Mouse (Mus musculus): ENCODE data around the gene Cnot8. TPM values are rescaled to one million over a fixed set of nuclear protein-coding genes. Genes with fewer than 3 reads are reported as not detected.
"Not testable (repeated sequence)": the region's sequence is repeated elsewhere in the genome, so short reads cannot be mapped to it uniquely, and the experiment has no call there.

Gene Cnot8
- polyA plus RNA-seq, 1 experiment from 2014 or later, result 114 TPM

DNA sequence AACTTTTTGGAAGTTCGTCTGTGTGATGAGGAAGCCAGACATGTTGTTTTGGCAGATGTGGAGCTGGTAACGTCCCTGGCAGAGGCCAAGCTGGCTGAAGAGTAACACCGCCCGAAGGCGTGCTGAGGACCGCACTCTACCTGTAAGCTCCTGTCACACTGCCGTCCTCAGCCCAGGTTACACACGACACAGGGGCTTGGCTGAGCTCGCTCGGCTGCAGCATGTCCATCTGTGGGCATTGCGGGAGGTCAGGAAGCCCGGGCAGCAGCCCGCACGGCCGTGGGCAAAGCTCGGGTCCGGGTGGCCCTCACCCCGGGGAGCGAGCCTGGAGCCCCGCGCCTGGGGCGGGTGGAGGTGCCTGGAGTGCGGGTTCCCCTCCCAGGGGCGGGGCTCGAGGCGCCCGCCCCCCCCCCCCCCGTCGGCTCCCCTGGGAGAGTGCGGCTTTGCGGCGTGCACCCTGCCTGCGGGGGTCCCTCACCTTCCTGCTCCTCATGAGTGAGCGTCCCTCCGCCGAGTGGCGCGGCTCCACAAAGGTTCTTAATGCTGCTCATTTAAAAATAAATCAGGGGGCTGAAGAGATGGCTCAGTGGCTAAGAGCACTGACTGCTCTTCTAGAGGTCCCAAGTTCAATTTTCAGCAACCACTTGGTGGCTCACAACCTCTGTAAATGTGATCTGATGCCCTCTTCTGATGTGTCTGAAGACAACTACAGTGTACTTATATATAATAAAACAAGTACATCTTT lies 6.2 kb upstream of the Cnot8 start:
- Histone ChIP-seq H3K9me3 (replicated peaks; ENCODE audit: control insufficient read depth, low read length) (no peaks in the 10 kb centered on the region), H3K27me3 (ENCODE audit: control insufficient read depth, insufficient read depth, low read length) (no peaks in the 10 kb centered on the region), H3K4me2 (ENCODE audit: low read depth, low read length) (peak overlapping the region; percentile 76), H3K4me1 (ENCODE audit: control insufficient read depth, insufficient read depth, low read length) (no peaks in the 10 kb centered on the region; the same call in 1 of the 2 replicates), H3K9ac (replicated peaks; ENCODE audit: low read length) (peak overlapping the region; percentile 47), H3K4me3 (ENCODE audit: low read depth, low read length) (peak overlapping the region; percentile 42), H3K27ac (replicated peaks; ENCODE audit: low read depth, low read length) (no peak overlapping the region), H3K36me3 (replicated peaks; ENCODE audit: control insufficient read depth, insufficient read depth, low read depth, low read length) (no peaks in the 10 kb centered on the region)
- no peak for DNase-seq (ENCODE audit: low spot score)
- ATAC-seq (replicated peaks; ENCODE audit: insufficient number of reproducible peaks, low FRiP score, low TSS enrichment, low read depth), result no peak; the same call in 1 of the 2 replicates
- 3% methylated on average over 27 of the region's 38 CpGs for WGBS

DNA sequence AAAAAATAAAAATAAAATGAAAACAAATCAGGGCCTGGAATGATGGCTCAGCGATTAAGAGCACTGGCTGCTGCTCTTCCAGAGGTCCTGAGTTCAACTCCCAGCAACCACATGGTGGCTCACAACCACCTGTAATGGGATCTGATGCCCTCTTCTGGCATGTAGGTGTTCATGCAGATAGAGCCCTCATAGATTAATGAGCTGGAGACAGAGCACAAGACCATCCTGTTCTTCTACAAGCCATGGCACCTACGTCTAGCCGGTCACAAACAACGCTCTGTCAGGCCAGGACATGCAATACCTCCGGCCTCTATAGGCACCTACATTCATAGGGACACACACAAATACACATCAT lies 5.6 kb upstream of the Cnot8 start:
- H3K36me3 ChIP-seq (replicated peaks; ENCODE audit: control insufficient read depth, insufficient read depth, low read depth, low read length); H3K27ac ChIP-seq (replicated peaks; ENCODE audit: low read depth, low read length); DNase-seq (ENCODE audit: low spot score); H3K4me3 ChIP-seq (ENCODE audit: low read depth, low read length); ATAC-seq (replicated peaks; ENCODE audit: insufficient number of reproducible peaks, low FRiP score, low TSS enrichment, low read depth); H3K4me2 ChIP-seq (ENCODE audit: low read depth, low read length); H3K4me1 ChIP-seq (ENCODE audit: control insufficient read depth, insufficient read depth, low read length); H3K9me3 ChIP-seq (replicated peaks; ENCODE audit: control insufficient read depth, low read length); H3K9ac ChIP-seq (replicated peaks; ENCODE audit: low read length); H3K27me3 ChIP-seq (ENCODE audit: control insufficient read depth, insufficient read depth, low read length): not testable (repeated sequence)
- 59% methylated on average over 5 of the region's 5 CpGs for WGBS

DNA sequence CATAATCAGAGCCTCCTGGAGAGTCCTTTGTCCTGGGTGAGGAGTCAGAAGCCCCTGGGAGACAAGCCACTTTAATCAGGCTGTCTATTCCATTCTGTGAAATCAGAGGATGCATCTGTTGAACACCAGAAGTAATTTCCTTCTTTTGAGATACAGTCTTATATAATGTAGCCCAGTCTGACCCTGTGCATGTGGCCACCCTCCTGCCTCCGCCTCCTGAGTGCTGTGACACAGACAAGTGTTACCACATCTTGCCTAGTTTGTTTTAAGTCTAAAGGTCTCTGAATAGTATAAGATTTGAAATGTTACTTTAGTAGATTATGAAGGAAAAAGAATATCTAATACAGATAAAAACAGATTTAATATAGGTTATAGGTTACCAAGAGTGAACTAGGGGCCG lies 3.9 kb upstream of the Cnot8 start:
- Histone ChIP-seq H3K4me2 (ENCODE audit: low read depth, low read length) (no peak overlapping the region), H3K9me3 (replicated peaks; ENCODE audit: control insufficient read depth, low read length) (no peaks in the 10 kb centered on the region), H3K9ac (replicated peaks; ENCODE audit: low read length) (no peak overlapping the region), H3K36me3 (replicated peaks; ENCODE audit: control insufficient read depth, insufficient read depth, low read depth, low read length) (no peaks in the 10 kb centered on the region), H3K27me3 (ENCODE audit: control insufficient read depth, insufficient read depth, low read length) (no peaks in the 10 kb centered on the region), H3K27ac (replicated peaks; ENCODE audit: low read depth, low read length) (no peak overlapping the region), H3K4me3 (ENCODE audit: low read depth, low read length) (no peak overlapping the region), H3K4me1 (ENCODE audit: control insufficient read depth, insufficient read depth, low read length) (peaks cover 3% of the 10 kb centered on the region; the same call in 1 of the 2 replicates)
- ATAC-seq (replicated peaks; ENCODE audit: insufficient number of reproducible peaks, low FRiP score, low TSS enrichment, low read depth), result no peak
- 90% methylated on average over 2 of the region's 2 CpGs for WGBS
- no peak for DNase-seq (ENCODE audit: low spot score)

DNA sequence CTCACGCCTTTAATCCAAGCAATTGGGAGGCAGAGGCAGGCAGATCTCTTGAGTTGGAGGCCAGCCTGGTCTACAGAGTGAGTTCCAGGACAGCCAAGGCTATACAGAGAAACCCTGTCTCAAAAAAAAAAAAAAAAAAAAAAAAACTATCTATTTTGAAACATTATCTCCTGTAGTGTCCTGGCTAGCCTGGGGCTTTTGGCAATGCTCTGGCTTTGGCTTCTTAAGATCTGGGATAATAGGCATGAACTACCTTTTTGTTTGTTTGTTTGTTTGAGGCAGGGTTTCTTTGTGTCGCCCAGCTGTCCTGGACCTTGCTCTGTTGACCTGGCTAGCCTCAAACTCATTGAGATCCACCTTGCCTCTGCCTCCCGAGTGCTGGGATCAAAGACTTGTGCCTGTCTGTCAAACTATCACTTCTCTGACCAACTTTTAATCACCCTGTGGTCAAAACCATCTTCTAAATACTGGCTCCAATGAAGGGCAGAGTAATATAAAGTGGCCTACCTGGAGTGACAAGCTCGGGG lies 2.7 kb upstream of the Cnot8 start:
- no peak overlapping the region for H3K27ac ChIP-seq (replicated peaks; ENCODE audit: low read depth, low read length)
- 78% methylated on average over 4 of the region's 4 CpGs for WGBS
- DNase-seq (ENCODE audit: low spot score), result no peak
- H3K36me3 ChIP-seq (replicated peaks; ENCODE audit: control insufficient read depth, insufficient read depth, low read depth, low read length), result no peaks in the 10 kb centered on the region
- no peaks in the 10 kb centered on the region for H3K27me3 ChIP-seq (ENCODE audit: control insufficient read depth, insufficient read depth, low read length)
- peaks cover 3% of the 10 kb centered on the region; the same call in 1 of the 2 replicates for H3K4me1 ChIP-seq (ENCODE audit: control insufficient read depth, insufficient read depth, low read length)
- H3K9me3 ChIP-seq (replicated peaks; ENCODE audit: control insufficient read depth, low read length), result no peaks in the 10 kb centered on the region
- no peak for ATAC-seq (replicated peaks; ENCODE audit: insufficient number of reproducible peaks, low FRiP score, low TSS enrichment, low read depth)
- H3K4me3 ChIP-seq (ENCODE audit: low read depth, low read length), result no peak overlapping the region
- H3K9ac ChIP-seq (replicated peaks; ENCODE audit: low read length), result no peak overlapping the region
- H3K4me2 ChIP-seq (ENCODE audit: low read depth, low read length), result no peak overlapping the region

DNA sequence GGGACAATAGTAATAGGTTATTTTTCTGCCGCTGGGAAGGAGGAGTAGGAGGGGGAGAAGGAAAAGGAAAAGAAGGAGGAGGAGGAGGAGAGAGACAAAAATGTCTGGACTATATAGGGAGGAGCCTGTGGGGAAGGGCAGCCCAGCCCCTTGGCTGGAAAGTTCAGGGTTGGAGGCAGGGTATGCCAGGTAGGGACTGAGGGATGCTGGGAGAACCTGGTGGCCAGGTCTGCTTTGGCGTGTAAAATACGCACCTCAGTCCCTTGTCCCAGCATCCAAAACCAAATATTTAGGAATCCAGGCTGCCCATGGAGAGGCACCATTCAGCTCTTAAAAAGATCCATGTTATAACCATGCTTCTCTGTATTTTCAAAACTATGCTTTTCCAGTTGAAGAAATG lies 1.8 kb upstream of the Cnot8 start:
- Histone ChIP-seq H3K4me2 (ENCODE audit: low read depth, low read length) (no peak overlapping the region), H3K27ac (replicated peaks; ENCODE audit: low read depth, low read length) (no peak overlapping the region), H3K9me3 (replicated peaks; ENCODE audit: control insufficient read depth, low read length) (no peaks in the 10 kb centered on the region), H3K9ac (replicated peaks; ENCODE audit: low read length) (no peak overlapping the region), H3K27me3 (ENCODE audit: control insufficient read depth, insufficient read depth, low read length) (no peaks in the 10 kb centered on the region), H3K36me3 (replicated peaks; ENCODE audit: control insufficient read depth, insufficient read depth, low read depth, low read length) (no peaks in the 10 kb centered on the region), H3K4me3 (ENCODE audit: low read depth, low read length) (no peak overlapping the region), H3K4me1 (ENCODE audit: control insufficient read depth, insufficient read depth, low read length) (peaks cover 3% of the 10 kb centered on the region; the same call in 1 of the 2 replicates)
- no peak for ATAC-seq (replicated peaks; ENCODE audit: insufficient number of reproducible peaks, low FRiP score, low TSS enrichment, low read depth)
- WGBS, result 80% methylated on average over 3 of the region's 3 CpGs
- no peak for DNase-seq (ENCODE audit: low spot score)

DNA sequence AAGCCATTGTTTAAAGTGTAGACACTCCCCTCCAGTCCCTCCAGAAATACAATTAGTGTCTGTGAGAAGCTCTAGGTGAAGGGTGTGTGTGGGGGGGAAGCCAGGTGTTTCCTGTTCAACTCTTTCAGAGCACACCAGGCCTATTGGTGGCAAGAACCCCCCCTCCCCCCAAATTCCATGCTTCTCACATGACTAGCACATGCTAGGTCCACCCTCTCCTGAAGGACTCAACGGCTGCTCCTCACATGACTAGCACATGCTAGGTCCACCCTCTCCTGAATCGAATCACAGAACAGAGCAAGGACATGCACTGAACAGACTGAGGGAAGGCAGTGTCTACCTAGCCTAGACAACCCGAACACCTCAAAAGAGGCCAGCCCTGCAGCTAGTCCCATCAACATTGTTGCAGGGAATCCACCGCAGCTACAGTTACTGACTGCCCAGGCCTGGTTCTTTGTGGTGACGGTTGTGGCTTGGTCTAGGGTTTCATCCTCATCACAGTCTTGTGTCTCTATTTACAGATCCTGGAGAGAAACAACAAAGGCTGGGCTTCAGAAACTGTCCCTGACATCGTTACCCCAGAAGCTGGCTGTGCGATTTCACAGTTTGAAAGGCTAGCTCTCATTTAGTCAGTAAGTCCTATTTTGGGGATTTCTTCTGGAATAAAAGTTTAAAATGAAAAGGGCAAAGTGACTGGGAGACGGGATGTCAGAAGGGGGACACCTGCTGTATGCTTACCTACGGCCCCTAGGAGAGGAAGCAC lies 1.2 kb upstream of the Cnot8 start:
- Histone ChIP-seq H3K9me3 (replicated peaks; ENCODE audit: control insufficient read depth, low read length) (no peaks in the 10 kb centered on the region), H3K4me3 (ENCODE audit: low read depth, low read length) (peak overlapping the region; percentile 63)

DNA sequence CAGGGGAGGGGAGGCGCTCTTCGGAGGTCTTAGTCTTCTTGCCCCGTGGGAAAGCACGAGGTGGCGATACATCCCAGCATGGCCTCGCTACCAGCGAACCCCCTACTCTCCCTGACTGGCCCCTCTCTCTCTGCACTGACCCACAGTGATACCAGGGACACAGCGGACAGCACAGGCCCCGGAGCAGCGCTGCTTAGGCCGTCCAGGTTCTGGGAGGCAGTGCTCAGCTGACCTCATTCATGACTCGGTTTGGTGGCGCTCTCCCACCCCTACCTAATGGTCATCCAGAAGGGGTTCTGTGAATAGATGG lies 654 bp upstream of the Cnot8 start:
- H3K4me2 ChIP-seq (ENCODE audit: low read depth, low read length), result peak overlapping the region; percentile 50
- ATAC-seq (replicated peaks; ENCODE audit: insufficient number of reproducible peaks, low FRiP score, low TSS enrichment, low read depth) (peak; percentile 69), DNase-seq (ENCODE audit: low spot score) (no peak)
- H3K27ac ChIP-seq (replicated peaks; ENCODE audit: low read depth, low read length), result peak overlapping the region; percentile 28; the same call in 1 of the 2 replicates
- H3K4me3 ChIP-seq (ENCODE audit: low read depth, low read length), result peak overlapping the region; percentile 63
- H3K36me3 ChIP-seq (replicated peaks; ENCODE audit: control insufficient read depth, insufficient read depth, low read depth, low read length), result no peaks in the 10 kb centered on the region
- WGBS, result 55% methylated on average over 13 of the region's 13 CpGs
- H3K9ac ChIP-seq (replicated peaks; ENCODE audit: low read length), result peak overlapping the region; percentile 75
- H3K27me3 ChIP-seq (ENCODE audit: control insufficient read depth, insufficient read depth, low read length), result no peaks in the 10 kb centered on the region
- peaks cover 3% of the 10 kb centered on the region; the same call in 1 of the 2 replicates for H3K4me1 ChIP-seq (ENCODE audit: control insufficient read depth, insufficient read depth, low read length)
- no peaks in the 10 kb centered on the region for H3K9me3 ChIP-seq (replicated peaks; ENCODE audit: control insufficient read depth, low read length)

More for the DNA sequence above, 1.2 kb upstream of the Cnot8 start:
- H3K9ac ChIP-seq (replicated peaks; ENCODE audit: low read length), result peak overlapping the region; percentile 75
- no peaks in the 10 kb centered on the region for H3K27me3 ChIP-seq (ENCODE audit: control insufficient read depth, insufficient read depth, low read length)
- H3K27ac ChIP-seq (replicated peaks; ENCODE audit: low read depth, low read length), result no peak overlapping the region
- ATAC-seq (replicated peaks; ENCODE audit: insufficient number of reproducible peaks, low FRiP score, low TSS enrichment, low read depth) (no peak), DNase-seq (ENCODE audit: low spot score) (no peak)
- H3K4me1 ChIP-seq (ENCODE audit: control insufficient read depth, insufficient read depth, low read length), result peaks cover 3% of the 10 kb centered on the region; the same call in 1 of the 2 replicates
- H3K36me3 ChIP-seq (replicated peaks; ENCODE audit: control insufficient read depth, insufficient read depth, low read depth, low read length), result no peaks in the 10 kb centered on the region
- H3K4me2 ChIP-seq (ENCODE audit: low read depth, low read length), result no peak overlapping the region
- WGBS, result 84% methylated on average over 9 of the region's 9 CpGs

DNA sequence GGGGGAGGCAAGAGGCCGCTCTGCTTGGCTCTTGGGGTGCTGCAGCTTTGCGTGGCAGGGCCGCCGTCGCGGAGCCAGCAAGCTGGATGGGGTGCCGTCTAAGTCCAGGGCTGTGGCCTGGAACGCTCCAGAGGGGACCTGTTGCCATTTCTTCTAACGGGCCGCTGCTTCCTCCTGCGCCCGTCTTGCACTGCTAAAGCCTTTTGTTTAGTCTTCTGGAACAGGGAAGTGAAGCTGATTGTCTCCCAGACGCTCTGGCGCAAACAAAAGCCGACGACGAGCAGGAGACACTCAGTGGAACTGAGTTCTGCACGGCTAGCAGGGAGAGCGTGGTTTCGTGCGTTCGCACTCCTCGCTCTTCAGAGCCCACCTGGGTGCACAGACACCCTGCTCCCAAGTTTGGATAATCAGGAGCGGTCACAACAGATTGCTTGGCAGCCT lies 418 bp downstream of the Cnot8 start:
- Histone ChIP-seq H3K4me3 (ENCODE audit: low read depth, low read length) (peak overlapping the region; percentile 63), H3K9ac (replicated peaks; ENCODE audit: low read length) (peak overlapping the region; percentile 92)
- under 1% methylated on average over 24 of the region's 24 CpGs for WGBS

More for the DNA sequence above, 418 bp downstream of the Cnot8 start:
- Histone ChIP-seq H3K27me3 (ENCODE audit: control insufficient read depth, insufficient read depth, low read length) (no peaks in the 10 kb centered on the region), H3K4me2 (ENCODE audit: low read depth, low read length) (peak overlapping the region; percentile 65), H3K36me3 (replicated peaks; ENCODE audit: control insufficient read depth, insufficient read depth, low read depth, low read length) (no peaks in the 10 kb centered on the region), H3K27ac (replicated peaks; ENCODE audit: low read depth, low read length) (peak overlapping the region; percentile 11; the same call in 1 of the 2 replicates), H3K9me3 (replicated peaks; ENCODE audit: control insufficient read depth, low read length) (no peaks in the 10 kb centered on the region), H3K4me1 (ENCODE audit: control insufficient read depth, insufficient read depth, low read length) (peaks cover 3% of the 10 kb centered on the region; the same call in 1 of the 2 replicates)
- DNase-seq (ENCODE audit: low spot score) (peak; percentile 37), ATAC-seq (replicated peaks; ENCODE audit: insufficient number of reproducible peaks, low FRiP score, low TSS enrichment, low read depth) (peak; percentile 52; the same call in 1 of the 2 replicates)
